Comparison of ENCODE assay signal across 9 mouse cellular contexts in the genomic region with DNA sequence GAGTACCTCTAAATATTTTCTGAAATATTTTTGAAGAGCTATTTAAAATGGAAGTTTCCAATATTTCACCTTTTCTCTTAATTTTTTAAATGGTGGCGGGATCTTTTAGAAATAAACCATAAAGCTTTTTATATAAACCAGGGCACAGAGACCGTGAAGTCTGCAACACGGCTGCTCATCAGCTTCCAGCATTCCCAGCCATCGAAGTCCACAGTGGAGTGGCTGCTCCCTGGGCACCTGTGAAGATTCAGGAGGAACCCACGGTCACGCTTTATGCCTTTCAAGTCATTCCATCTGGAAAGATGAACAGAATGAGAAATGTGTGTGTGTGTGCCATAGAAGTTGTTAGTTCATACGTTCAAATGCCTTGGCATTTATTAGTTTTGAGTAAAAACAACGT. TPM values are rescaled to one million over a fixed set of nuclear protein-coding genes. Genes with fewer than 3 reads are reported as not detected.
A peak's percentile ranks its signal among the peaks of the same experiment; 100 is the strongest.
DNase-seq lines count a peak whose midpoint lies in the region; ATAC-seq and TF ChIP-seq lines count a peak whose summit lies in the region.
"Had no signal": no experiment of that assay in that cellular context is flagged by ENCODE, and none has a peak within 500 bp of the region (broad histone marks: within the 10 kb centered on the region; RNA-seq: fewer than 3 reads in every experiment).

No protein-coding gene starts in this region.

- H3K79me2 ChIP-seq in macrophage (ENCODE audit: inconsistent target), result peaks cover 49% of the 10 kb centered on the region

- H3K4me2 ChIP-seq in heart, embryonic 12.5 days, result peak overlapping the region; percentile 70
- H3K4me2 ChIP-seq in heart, embryonic 16.5 days (ENCODE audit: low read depth, low read length), result peak overlapping the region; percentile 70

- peaks cover 5% of the 10 kb centered on the region; the same call in 1 of the 2 replicates for H3K4me1 ChIP-seq in heart, embryonic 12.5 days (replicated peaks)
- no peaks in the 10 kb centered on the region for H3K4me1 ChIP-seq in ES-Bruce4 (ENCODE audit: control insufficient read depth, insufficient read depth, low read length)
- H3K4me1 ChIP-seq in heart, embryonic 16.5 days (ENCODE audit: control insufficient read depth, insufficient read depth, low read length), result peaks cover 6% of the 10 kb centered on the region; the same call in 1 of the 2 replicates

- DNase-seq in heart, adult 18-20 months, result no peak
- no peak for DNase-seq in layer of hippocampus, postnatal 25 days (ENCODE audit: extremely low spot score in 1 of 2, low spot score in 1 of 2)
- no peak for DNase-seq in urinary bladder, postnatal 10 days (ENCODE audit: low spot score)

- H3K4me3 ChIP-seq in heart, embryonic 12.5 days, result peak overlapping the region; percentile 65
- H3K4me3 ChIP-seq in ES-Bruce4 (ENCODE audit: low read depth, low read length) (peak overlapping the region; percentile 71), macrophage (ENCODE audit: inconsistent target) (peak overlapping the region; percentile 69)
- peak overlapping the region; percentile 76 for H3K4me3 ChIP-seq in heart, embryonic 16.5 days (ENCODE audit: low read length)

- no peaks in the 10 kb centered on the region for H3K9me3 ChIP-seq in heart, embryonic 12.5 days (replicated peaks)
- H3K9me3 ChIP-seq in ES-Bruce4 (replicated peaks; ENCODE audit: control insufficient read depth, insufficient read depth, low read length, poor library complexity, severe bottlenecking), result no peaks in the 10 kb centered on the region
- no peaks in the 10 kb centered on the region for H3K9me3 ChIP-seq in heart, embryonic 16.5 days (replicated peaks; ENCODE audit: control insufficient read depth, low read length)

- no peak for TF ChIP-seq EP300 in ES-Bruce4 (IDR thresholded peaks at IDR 0.05; ENCODE audit: insufficient read depth, low read depth, low read length)

- no peaks in the 10 kb centered on the region for H3K27me3 ChIP-seq in heart, embryonic 12.5 days (replicated peaks)
- no peaks in the 10 kb centered on the region for H3K27me3 ChIP-seq in ES-Bruce4 (ENCODE audit: control insufficient read depth, insufficient read depth, low read length, poor library complexity, severe bottlenecking)
- H3K27me3 ChIP-seq in heart, embryonic 16.5 days (ENCODE audit: control insufficient read depth, insufficient read depth, low read length), result no peaks in the 10 kb centered on the region

- no peak overlapping the region for H3K27ac ChIP-seq in heart, embryonic 12.5 days (ENCODE audit: poor library complexity, severe bottlenecking)
- H3K27ac ChIP-seq in ES-Bruce4 (ENCODE audit: insufficient read depth, low read length), result no peak overlapping the region
- H3K27ac ChIP-seq in heart, embryonic 16.5 days (ENCODE audit: low read length), result no peak overlapping the region
- H3K27ac ChIP-seq in macrophage, result peak overlapping the region; percentile 37; the same call in 1 of the 2 replicates

- H3K9ac ChIP-seq in heart, embryonic 12.5 days, result peak overlapping the region; percentile 74
- peak overlapping the region; percentile 74 for H3K9ac ChIP-seq in ES-Bruce4 (ENCODE audit: low read depth, poor library complexity, severe bottlenecking)
- H3K9ac ChIP-seq in heart, embryonic 16.5 days (ENCODE audit: low read length), result peak overlapping the region; percentile 76

- TF ChIP-seq CTCF in ES-Bruce4 (IDR thresholded peaks at IDR 0.05; ENCODE audit: low read depth, low read length), result no peak

- no peaks in the 10 kb centered on the region for H3K36me3 ChIP-seq in heart, embryonic 12.5 days
- H3K36me3 ChIP-seq in ES-Bruce4 (ENCODE audit: control insufficient read depth, insufficient read depth, low read length, poor library complexity, severe bottlenecking) (no peaks in the 10 kb centered on the region), macrophage (ENCODE audit: inconsistent target) (no peaks in the 10 kb centered on the region)
- no peaks in the 10 kb centered on the region for H3K36me3 ChIP-seq in heart, embryonic 16.5 days (ENCODE audit: control insufficient read depth, insufficient read depth)

- no peak for TF ChIP-seq POLR2A in ES-Bruce4 (IDR thresholded peaks at IDR 0.05; ENCODE audit: insufficient read depth, low read length)

- 47% methylated on average over 8 of the region's 8 CpGs for WGBS in heart, embryonic 12.5 days
- WGBS in heart, embryonic 16.5 days, result 36% methylated on average over 8 of the region's 8 CpGs
- 50% methylated on average over 8 of the region's 8 CpGs for WGBS in macrophage (ENCODE audit: missing documents)

- no peak for ATAC-seq in heart, embryonic 12.5 days (ENCODE audit: insufficient number of reproducible peaks, low FRiP score)
- ATAC-seq in heart, embryonic 16.5 days (replicated peaks; ENCODE audit: extremely low read depth, insufficient read depth, low FRiP score), result no peak
- no peak for ATAC-seq in erythroid progenitor cell, adult 5-6 weeks (replicated peaks; ENCODE audit: low FRiP score, poor library complexity, severe bottlenecking)

RNA-seq across cellular contexts. Expression of gene Nudt13, which starts 0.5 kb away (rescaled TPM):
- polyA plus RNA-seq in heart, embryonic 12.5 days (2016; fragmentation: Nextera tagmentation; extraction: Ambion mirVana), result 10.9 and 16.4 TPM in 2 replicates
- 10 to 100 TPM; 32.6 to 35.8 TPM for total RNA-seq in heart, adult 18-20 months (2021)
- polyA plus RNA-seq in ES-Bruce4 (2011; ENCODE audit: insufficient read depth, insufficient read length, low read depth, missing spikeins) (14.0 and 16.1 TPM in 2 replicates), macrophage (2018) (14.1 to 21.2 TPM (median 17.6 TPM) in 3 replicates)
- polyA plus RNA-seq in heart, embryonic 16.5 days (2015; fragmentation: Nextera tagmentation; extraction: Ambion mirVana), result 15.4 and 15.6 TPM in 2 replicates
- 100 to 1,000 TPM in 1 of 26 experiments, 10 to 100 TPM in 25; 18.4 to 109 (median 60.5) TPM for total RNA-seq in macrophage (2018; cell fraction: chromatin; rRNA removed)
- total RNA-seq in macrophage (2018; cell fraction: cytosol; rRNA removed), result 10 to 100 TPM in 21 of 26 experiments, 1 to 10 TPM in 5; 7.2 to 20.7 (median 12.8) TPM
- total RNA-seq in macrophage (2018; cell fraction: nucleus; rRNA removed), result 10 to 100 TPM; 18.0 to 93.6 (median 44.3) TPM
- 10 to 100 TPM; 21.9 to 25.1 TPM for total RNA-seq in layer of hippocampus, postnatal 25 days (2021)
- 1.8 and 5.0 TPM in 2 replicates for total RNA-seq in erythroid progenitor cell, adult 5-6 weeks (2015; ENCODE audit: low replicate concordance)
- total RNA-seq in erythroid progenitor cell, adult 5-6 weeks (2017; ENCODE audit: low replicate concordance), result 3.9 and 15.0 TPM in 2 replicates

RNA-seq across cellular contexts. Expression of gene Kcnk16, which starts 25.9 kb away (rescaled TPM):
- polyA plus RNA-seq in heart, embryonic 12.5 days (2016; fragmentation: Nextera tagmentation; extraction: Ambion mirVana), result not detected in 2 replicates
- not detected for total RNA-seq in heart, adult 18-20 months (2021)
- not detected in 2 replicates for polyA plus RNA-seq in ES-Bruce4 (2011; ENCODE audit: insufficient read depth, insufficient read length, low read depth, missing spikeins)
- not detected in 2 replicates for polyA plus RNA-seq in heart, embryonic 16.5 days (2015; fragmentation: Nextera tagmentation; extraction: Ambion mirVana)
- not detected for total RNA-seq in macrophage (2018; cell fraction: chromatin; rRNA removed)
- not detected for total RNA-seq in macrophage (2018; cell fraction: cytosol; rRNA removed)
- not detected for total RNA-seq in macrophage (2018; cell fraction: nucleus; rRNA removed)
- not detected in 3 replicates for polyA plus RNA-seq in macrophage (2018)
- not detected for total RNA-seq in layer of hippocampus, postnatal 25 days (2021)
- not detected in 2 replicates for total RNA-seq in erythroid progenitor cell, adult 5-6 weeks (2015; ENCODE audit: low replicate concordance)
- total RNA-seq in erythroid progenitor cell, adult 5-6 weeks (2017; ENCODE audit: low replicate concordance), result not detected in 2 replicates
- total RNA-seq: hematopoietic stem cell, adult 5-6 weeks had no signal

RNA-seq across cellular contexts. Expression of gene Ecd, which starts 53.0 kb away (rescaled TPM):
- 37.4 and 37.5 TPM in 2 replicates for polyA plus RNA-seq in heart, embryonic 12.5 days (2016; fragmentation: Nextera tagmentation; extraction: Ambion mirVana)
- 10 to 100 TPM; 36.9 to 38.1 TPM for total RNA-seq in heart, adult 18-20 months (2021)
- polyA plus RNA-seq in ES-Bruce4 (2011; ENCODE audit: insufficient read depth, insufficient read length, low read depth, missing spikeins) (62.2 and 67.2 TPM in 2 replicates), macrophage (2018) (20.4 to 33.9 TPM (median 25.3 TPM) in 3 replicates)
- 34.9 and 35.8 TPM in 2 replicates for polyA plus RNA-seq in heart, embryonic 16.5 days (2015; fragmentation: Nextera tagmentation; extraction: Ambion mirVana)
- 10 to 100 TPM in 23 of 26 experiments, 1 to 10 TPM in 3; 7.9 to 50.2 (median 26.4) TPM for total RNA-seq in macrophage (2018; cell fraction: chromatin; rRNA removed)
- 10 to 100 TPM; 15.2 to 29.3 (median 23.4) TPM for total RNA-seq in macrophage (2018; cell fraction: cytosol; rRNA removed)
- 10 to 100 TPM in 23 of 26 experiments, 1 to 10 TPM in 3; 6.6 to 37.6 (median 20.1) TPM for total RNA-seq in macrophage (2018; cell fraction: nucleus; rRNA removed)
- total RNA-seq in layer of hippocampus, postnatal 25 days (2021), result 10 to 100 TPM; 31.1 to 34.4 TPM
- total RNA-seq in erythroid progenitor cell, adult 5-6 weeks (2015; ENCODE audit: low replicate concordance), result 13.7 and 15.1 TPM in 2 replicates
- total RNA-seq in erythroid progenitor cell, adult 5-6 weeks (2017; ENCODE audit: low replicate concordance), result 13.1 and 23.3 TPM in 2 replicates

RNA-seq across cellular contexts. Expression of gene Fam149b, which starts 53.0 kb away (rescaled TPM):
- 25.7 and 29.2 TPM in 2 replicates for polyA plus RNA-seq in heart, embryonic 12.5 days (2016; fragmentation: Nextera tagmentation; extraction: Ambion mirVana)
- 10 to 100 TPM; 28.7 to 33.3 TPM for total RNA-seq in heart, adult 18-20 months (2021)
- polyA plus RNA-seq in ES-Bruce4 (2011; ENCODE audit: insufficient read depth, insufficient read length, low read depth, missing spikeins) (37.0 and 44.9 TPM in 2 replicates), macrophage (2018) (17.1 to 22.7 TPM (median 22.6 TPM) in 3 replicates)
- 26.3 TPM in 2 replicates for polyA plus RNA-seq in heart, embryonic 16.5 days (2015; fragmentation: Nextera tagmentation; extraction: Ambion mirVana)
- 100 to 1,000 TPM in 1 of 26 experiments, 10 to 100 TPM in 25; 10.9 to 101 (median 48.3) TPM for total RNA-seq in macrophage (2018; cell fraction: chromatin; rRNA removed)
- 10 to 100 TPM; 11.6 to 25.2 (median 17.8) TPM for total RNA-seq in macrophage (2018; cell fraction: cytosol; rRNA removed)
- 10 to 100 TPM in 23 of 26 experiments, 1 to 10 TPM in 3; 7.6 to 75.4 (median 23.7) TPM for total RNA-seq in macrophage (2018; cell fraction: nucleus; rRNA removed)
- 10 to 100 TPM; 42.4 to 51.7 TPM for total RNA-seq in layer of hippocampus, postnatal 25 days (2021)
- total RNA-seq in erythroid progenitor cell, adult 5-6 weeks (2015; ENCODE audit: low replicate concordance), result 13.4 and 27.4 TPM in 2 replicates
- 17.8 and 24.6 TPM in 2 replicates for total RNA-seq in erythroid progenitor cell, adult 5-6 weeks (2017; ENCODE audit: low replicate concordance)
